Mouse (Mus musculus) G1E (cell line): ENCODE data around the gene Gm12166.

Experiments
- CTCF ChIP-seq: IDR thresholded peaks from 2 replicates; pipeline ENCODE4 v1.5.1; 2012; ENCODE audit warnings: low read depth, low read length, inconsistent platforms, mixed read lengths
- GATA1 ChIP-seq: IDR thresholded peaks from 2 replicates; pipeline ENCODE4 v1.6.1; 2012; ENCODE audit warnings: borderline replicate concordance, low read length, inconsistent platforms, mixed read lengths
- GATA2 ChIP-seq: IDR thresholded peaks from 2 replicates; pipeline ENCODE4 v1.6.1; 2012; ENCODE audit warnings: low read depth, low read length, inconsistent platforms, borderline replicate concordance
- POLR2AphosphoS5 ChIP-seq: IDR thresholded peaks from 2 replicates; pipeline ENCODE4 v1.6.1; 2012; ENCODE audit warnings: low read depth, low read length, inconsistent platforms; ENCODE audit not compliant: insufficient replicate concordance
- TAL1 ChIP-seq: conservative IDR thresholded peaks from 2 replicates; pipeline ENCODE4 v1.6.1; 2012; ENCODE audit warnings: low read depth, low read length, inconsistent platforms, mixed read lengths

DNA sequence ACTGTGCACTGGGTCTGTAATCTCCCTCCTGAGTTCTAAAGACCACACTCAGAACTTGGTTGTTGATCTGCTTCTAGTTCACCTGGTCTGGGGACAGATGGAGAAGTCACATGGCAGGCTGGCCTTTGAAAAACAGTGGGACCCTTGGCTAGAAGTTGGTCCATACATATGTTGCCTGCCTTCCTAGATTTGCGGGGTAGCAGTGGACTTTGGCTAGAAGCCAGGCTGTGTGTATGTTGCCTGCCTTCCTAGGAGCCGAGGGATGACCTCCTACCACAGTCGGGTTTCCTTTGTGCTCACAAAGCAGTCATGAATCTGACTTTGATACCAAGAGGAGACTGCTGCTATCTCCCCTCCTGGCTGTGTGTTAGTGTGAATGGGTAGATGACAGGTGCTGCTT, 44.9 kb upstream of the Gm12166 start:
- TF ChIP-seq CTCF: no peak
- no peak for TF ChIP-seq TAL1
- TF ChIP-seq GATA1: no peak
- TF ChIP-seq POLR2AphosphoS5: no peak
- TF ChIP-seq GATA2: no peak
